Mouse (Mus musculus) liver, embryonic 11.5 days (tissue): ENCODE measurements around the gene Tmem233. TPM values are rescaled to one million over a fixed set of nuclear protein-coding genes. Genes with fewer than 3 reads are reported as not detected.

Source experiments
- polyA plus RNA-seq: library from polyadenylated mRNA; unstranded; fragments of >200 nt; fragmentation: Nextera tagmentation; extraction: Ambion mirVana; gene quantifications from 2 replicates; pipeline ENCODE4 v1.2.1, GENCODE M21; 2014

The Tmem233 gene
- polyA plus RNA-seq, 1 experiment from 2014 or later: not detected

Other genes with a start within 250 kb of the Tmem233 start
- gene Cit, start 238.0 kb downstream of the Tmem233 start, polyA plus RNA-seq: 55.1 and 58.4 TPM in 2 replicates
- 109 and 111 TPM in 2 replicates for gene Prkab1, start 58.7 kb downstream of the Tmem233 start, polyA plus RNA-seq
- gene Ccdc60, start 205.7 kb upstream of the Tmem233 start, polyA plus RNA-seq: 0.25 and 0.31 TPM in 2 replicates